Mouse (Mus musculus): Measurements from ENCODE around the gene Cmip.

Cmip gene

DNA sequence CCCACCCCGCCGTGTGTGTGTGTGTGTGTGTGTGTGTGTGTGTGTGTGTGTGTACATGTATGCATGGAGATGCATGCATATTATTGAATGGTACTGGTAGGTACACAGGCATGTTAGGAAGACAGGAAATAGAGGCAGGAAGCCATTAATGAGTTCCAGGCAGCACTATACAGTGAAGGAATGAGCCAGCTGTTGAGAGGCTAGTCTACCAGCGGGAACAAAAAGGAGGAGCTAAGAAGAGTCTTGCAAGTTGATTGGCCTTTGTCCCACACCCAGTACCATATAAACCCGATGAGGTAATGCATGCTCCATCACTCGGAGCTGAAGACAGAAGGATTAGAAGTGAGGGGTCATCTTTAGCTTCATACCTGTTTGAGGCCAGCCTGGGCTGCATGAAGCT, 201.6 kb downstream of the Cmip start:
- DNase-seq (ENCODE audit: low read depth in 2 of 2, low spot score in 2 of 2), result no peak

DNA sequence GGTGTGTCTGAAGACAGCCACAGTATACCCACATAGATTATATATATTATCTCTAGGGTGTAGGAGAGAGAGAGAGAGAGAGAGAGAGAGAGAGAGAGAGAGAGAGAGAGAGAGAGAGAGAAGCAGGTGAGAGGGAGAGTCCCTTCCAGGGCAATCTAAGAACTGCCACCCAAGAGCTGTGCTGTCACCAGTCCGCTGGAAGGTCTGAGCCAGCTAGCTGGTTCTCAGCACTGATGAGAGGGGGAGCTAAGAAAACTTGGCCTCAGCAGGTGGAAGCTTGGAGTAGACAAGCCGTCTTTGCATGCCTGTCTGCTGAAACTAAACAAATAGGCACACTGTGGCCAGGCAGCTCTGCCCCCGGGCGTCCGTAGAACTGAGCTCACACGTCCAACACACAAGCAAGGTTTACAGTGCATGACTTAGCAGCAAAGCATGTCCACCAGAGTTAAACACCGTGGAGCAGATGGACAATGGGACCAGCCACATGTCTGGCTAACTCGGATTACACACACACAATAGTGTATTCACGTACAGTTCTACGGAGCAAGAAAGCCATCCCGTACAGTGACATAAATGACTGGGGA, 205.9 kb downstream of the Cmip start:
- DNase-seq (ENCODE audit: low read depth in 2 of 2, low spot score in 2 of 2), result no peak

DNA sequence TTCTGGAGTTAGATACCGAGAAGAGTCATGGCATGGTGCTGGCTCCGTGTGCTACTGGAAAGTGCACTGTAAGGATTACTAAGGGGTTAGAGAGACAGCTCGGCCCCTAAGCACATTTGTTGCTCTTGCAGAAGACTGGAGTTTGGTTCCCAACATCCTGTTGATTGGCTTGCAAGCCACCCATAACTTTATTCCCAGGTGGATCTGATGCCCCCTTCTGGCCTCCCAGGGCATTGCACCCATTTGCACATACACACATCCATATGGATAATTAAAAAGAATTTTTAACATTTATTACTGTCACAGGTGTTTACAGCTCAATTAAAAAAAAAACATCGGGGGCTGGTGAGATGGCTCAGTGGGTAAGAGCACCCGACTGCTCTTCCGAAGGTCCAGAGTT, 207.7 kb downstream of the Cmip start:
- no peak for DNase-seq (ENCODE audit: low read depth in 2 of 2, low spot score in 2 of 2)

- peak; percentile 50 to 69 for DNase-seq (ENCODE audit: low read depth in 2 of 2, low spot score in 2 of 2)
These were observed 208.4 kb downstream of the Cmip start for GRCm38 (mm10) chr8:117465250-117465649.

DNA sequence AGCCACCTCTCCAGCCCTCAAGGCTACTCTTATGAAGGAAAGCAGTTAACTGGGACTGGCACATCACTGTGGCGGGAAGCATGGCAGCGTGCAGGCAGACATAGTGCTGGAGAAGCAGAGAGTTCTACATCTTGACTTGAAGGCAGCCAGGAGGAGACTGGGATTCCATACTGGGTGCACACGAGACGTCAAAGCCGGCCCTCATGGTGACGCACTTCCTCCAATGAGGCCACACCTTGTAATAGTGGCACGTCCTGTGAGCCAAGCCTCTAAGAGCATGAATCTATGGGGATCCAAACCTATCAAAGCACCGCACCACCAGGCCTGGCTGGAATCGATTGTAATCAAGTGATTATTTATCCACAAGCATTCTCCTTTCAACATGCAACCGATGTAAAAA, 210.6 kb downstream of the Cmip start:
- no peak for DNase-seq (ENCODE audit: low read depth in 2 of 2, low spot score in 2 of 2)

- no peak for DNase-seq (ENCODE audit: low read depth in 2 of 2, low spot score in 2 of 2)
These were observed 212.8 kb downstream of the Cmip start for GRCm38 (mm10) chr8:117469431-117470341.

DNA sequence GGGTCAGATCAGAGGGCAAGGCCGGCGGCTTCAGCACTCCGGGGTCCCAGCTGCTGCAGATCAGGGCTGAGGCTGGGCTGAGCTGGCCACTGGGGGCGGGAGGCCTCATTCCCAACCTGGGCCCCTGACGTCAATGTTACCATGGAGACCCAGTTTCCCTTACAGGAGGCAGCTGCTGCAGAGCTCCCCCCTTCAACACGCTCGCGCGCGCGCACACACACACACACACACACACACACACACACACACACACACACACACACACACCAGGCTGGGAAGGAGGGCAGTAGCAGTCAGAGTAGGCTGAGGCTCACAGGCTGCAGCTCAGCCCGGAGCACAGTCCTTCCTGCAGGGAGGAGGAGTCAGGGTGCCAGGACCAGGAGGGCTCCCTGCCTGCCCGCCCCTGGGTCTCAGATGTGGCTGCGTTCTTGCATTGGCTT, 213.5 kb downstream of the Cmip start:
- peak in 1 of 2 experiments; percentile 25 for DNase-seq (ENCODE audit: low read depth in 2 of 2, low spot score in 2 of 2)

DNA sequence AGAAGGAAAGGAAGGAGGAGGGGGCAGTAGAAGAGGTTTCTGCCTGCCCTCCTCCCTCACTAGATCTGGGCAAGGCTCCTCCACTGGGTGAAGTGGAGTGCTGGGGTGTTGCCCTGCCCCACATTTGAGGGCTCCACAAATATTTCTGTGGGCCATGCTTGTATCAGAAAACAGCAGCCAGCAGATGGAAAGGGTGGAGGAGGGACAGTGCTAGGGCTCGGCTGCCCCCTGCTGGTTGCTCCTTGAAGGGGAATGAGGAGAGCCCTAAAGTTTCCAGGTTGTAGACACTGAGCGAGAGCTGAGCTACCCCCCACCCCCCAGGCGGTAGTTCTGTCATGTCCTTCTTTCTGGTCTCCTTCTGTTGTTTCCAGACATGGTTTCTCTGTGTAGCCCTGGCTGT, 214.3 kb downstream of the Cmip start:
- DNase-seq (ENCODE audit: low read depth in 2 of 2, low spot score in 2 of 2), result peak; percentile 54 to 64

- DNase-seq (ENCODE audit: low read depth in 2 of 2, low spot score in 2 of 2), result no peak
These were observed 214.8 kb downstream of the Cmip start for GRCm38 (mm10) chr8:117471655-117472054.

- no peak for DNase-seq (ENCODE audit: low read depth in 2 of 2, low spot score in 2 of 2)
These were observed 215.5 kb downstream of the Cmip start for GRCm38 (mm10) chr8:117472332-117472731.

DNA sequence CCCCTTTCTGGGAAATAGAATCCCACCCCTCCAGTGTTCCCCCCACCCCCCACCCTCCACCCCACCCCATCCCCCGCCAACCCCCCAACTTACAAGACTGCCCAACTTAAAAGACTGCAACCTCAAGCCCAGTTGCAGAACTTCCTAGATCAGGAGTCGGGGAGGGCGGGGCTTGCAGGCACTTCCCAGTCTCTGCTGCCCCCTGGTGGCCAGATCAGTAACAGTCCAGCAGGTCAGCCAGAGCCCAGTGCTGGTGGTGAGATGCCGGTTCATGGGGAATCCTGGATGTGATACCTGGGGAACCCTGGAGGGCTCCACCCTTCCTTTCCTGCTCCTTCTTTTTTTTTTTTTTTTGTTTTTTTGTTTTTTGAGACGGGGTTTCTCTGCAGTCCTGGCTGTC, 218.1 kb downstream of the Cmip start:
- peak; percentile 88 to 89 for DNase-seq (ENCODE audit: low read depth in 2 of 2, low spot score in 2 of 2)

DNA sequence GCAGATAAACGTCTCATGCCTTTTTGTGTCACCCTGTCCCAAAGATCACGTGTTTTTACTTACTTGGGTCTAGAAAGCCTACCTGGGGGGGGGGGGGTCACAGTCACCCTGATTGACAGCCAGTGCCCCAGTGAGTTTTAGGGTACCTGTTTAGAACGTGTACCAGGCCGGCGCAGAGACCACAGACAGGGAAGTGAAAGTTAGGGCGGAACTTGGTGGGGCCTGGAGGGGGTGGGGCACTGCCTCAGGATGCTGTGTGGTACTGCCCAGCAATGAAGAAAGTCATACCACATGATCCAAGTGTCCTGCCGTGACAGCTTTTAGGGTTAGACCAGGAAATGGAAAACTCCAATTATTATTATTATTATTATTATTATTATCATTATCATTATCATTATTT, 219.0 kb downstream of the Cmip start:
- no peak for DNase-seq (ENCODE audit: low read depth in 2 of 2, low spot score in 2 of 2)

DNA sequence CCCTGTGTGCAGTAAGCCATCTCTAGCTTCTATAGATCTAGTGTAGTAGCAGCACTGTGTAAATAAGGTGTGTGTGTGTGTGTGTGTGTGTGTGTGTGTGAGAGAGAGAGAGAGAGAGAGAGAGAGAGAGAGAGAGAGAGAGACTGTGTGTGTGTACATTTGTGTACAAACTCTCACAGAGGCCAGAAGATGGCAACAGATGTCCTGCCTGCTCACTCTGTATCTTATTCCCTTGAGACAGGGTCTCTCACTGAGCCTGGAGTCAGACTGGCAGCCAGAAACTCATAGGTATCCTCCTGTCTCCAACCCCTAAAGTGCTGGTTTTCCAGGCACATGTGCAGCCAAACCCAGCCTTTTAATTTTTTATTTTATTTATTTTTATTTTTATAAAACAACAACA, 221.2 kb downstream of the Cmip start:
- no peak for DNase-seq (ENCODE audit: low read depth in 2 of 2, low spot score in 2 of 2)

DNA sequence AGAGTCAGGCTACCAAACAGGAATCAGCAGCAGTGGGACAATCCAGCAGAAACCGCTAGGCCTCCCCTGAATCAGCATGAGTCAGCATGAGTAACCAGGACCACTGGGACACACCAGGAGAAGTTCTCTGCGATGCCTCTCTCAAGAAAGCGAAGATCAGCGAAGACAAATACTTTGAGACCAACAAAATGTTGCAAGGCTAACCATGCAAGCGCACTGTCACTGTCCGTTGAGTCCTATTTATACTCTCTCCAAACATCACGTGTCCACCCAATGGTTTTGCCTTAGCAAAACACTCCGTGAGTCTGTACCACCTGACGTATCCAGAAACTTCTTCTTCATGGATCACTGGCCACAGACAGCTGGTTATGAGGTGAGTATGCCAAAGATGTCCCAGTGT, 223.1 kb downstream of the Cmip start:
- DNase-seq (ENCODE audit: low read depth in 2 of 2, low spot score in 2 of 2), result no peak

GRCm38 (mm10) chr8:117480516-117480915, 223.7 kb downstream of the Cmip start:
- DNase-seq (ENCODE audit: low read depth in 2 of 2, low spot score in 2 of 2), result no peak

DNA sequence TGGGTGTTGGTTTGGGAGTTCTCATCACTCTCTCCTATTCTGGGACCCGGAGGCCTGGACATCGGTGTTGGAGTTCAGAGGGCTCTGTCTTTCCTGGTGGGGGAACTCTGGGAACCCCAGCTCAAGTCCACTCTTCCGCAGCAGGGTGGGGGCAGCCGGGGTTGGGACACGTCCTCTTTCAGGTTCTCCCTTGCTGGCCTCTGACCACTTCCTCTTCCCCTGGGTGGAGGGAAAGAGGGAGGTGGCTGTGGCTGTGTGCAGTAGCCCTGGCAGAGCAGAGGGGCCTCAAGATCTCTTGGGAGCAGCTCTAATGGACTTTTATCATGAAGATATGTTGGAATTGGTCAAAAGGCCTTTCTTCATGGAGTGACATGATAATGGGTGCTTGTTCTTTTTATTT, 225.0 kb downstream of the Cmip start:
- no peak for DNase-seq (ENCODE audit: low read depth in 2 of 2, low spot score in 2 of 2)

GRCm38 (mm10) chr8:117484731-117485130, 227.9 kb downstream of the Cmip start:
- no peak for DNase-seq (ENCODE audit: low read depth in 2 of 2, low spot score in 2 of 2)

GRCm38 (mm10) chr8:117485316-117485715, 228.5 kb downstream of the Cmip start:
- no peak for DNase-seq (ENCODE audit: low read depth in 2 of 2, low spot score in 2 of 2)

DNA sequence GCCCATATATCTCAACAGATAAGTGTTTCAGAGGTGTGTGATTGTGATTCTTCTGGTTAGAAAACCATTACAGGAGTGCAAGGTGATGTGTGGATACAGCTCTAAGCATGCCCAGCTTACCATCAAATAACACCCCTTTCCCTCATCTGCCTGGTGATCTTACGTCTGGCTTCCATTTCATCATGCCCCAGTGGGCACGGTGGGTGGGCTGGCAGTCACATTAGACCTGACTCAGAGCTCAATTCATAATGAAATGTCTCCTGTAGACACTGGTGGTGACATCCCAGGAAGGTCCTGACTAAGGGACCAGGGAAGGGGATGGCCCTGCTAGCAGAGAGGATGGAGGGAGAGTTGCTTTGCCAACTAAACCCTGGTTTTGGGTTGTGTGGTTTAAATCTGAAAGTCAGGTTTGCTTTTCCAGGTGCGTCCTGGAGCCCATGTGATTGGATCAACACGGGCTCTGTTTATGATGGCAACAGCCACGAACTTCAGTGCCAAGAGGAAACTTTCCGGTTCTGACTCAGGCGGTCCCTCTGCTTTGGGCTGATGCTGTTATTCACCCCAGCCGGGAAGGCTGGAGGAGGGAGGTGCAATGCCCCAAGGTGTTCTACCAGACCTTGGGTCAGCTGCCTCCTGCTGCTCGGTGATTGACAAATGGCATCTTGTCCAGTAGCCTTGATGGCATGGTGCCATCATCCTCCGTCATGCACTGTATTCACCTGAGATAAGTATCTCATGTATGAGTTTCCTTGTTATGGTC, 231.6 kb downstream of the Cmip start:
- no peak for DNase-seq (ENCODE audit: low read depth in 2 of 2, low spot score in 2 of 2)

- DNase-seq (ENCODE audit: low read depth in 2 of 2, low spot score in 2 of 2), result no peak
These were observed 236.7 kb downstream of the Cmip start for GRCm38 (mm10) chr8:117493543-117493942.

DNA sequence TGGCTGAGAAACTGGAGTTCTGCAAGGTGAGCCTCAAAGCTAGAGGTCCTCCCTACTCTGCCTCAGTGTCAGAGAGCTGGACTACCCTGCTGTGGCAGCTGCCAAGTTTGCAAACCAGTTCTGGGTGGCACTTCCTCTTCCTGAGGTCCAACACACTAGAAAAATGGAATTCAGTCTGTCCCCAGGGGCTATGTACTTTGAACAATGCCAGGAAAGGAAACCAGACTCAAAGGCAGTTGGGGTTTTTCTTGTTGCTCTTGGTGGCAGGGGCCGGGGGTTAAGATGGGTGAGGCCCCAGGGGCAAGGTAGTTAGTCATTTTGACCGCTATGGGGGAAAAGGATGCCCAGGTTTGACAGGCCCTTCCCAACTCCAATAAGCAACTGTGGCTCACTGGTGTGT, 238.0 kb downstream of the Cmip start:
- DNase-seq (ENCODE audit: low read depth in 2 of 2, low spot score in 2 of 2), result no peak

Measured in CD8-positive naive resting alpha-beta T cell, adult 2 months (primary cell).